Mouse (Mus musculus) heart, embryonic 12.5 days (tissue): ENCODE measurements at regions not wholly inside any gene's neighbourhood (a gene's known extent, or its start where the extent isn't known, plus 50 kb on each side); places are given as distances from the start of the nearest gene placed in this dataset.

Experiments
- ATAC-seq: fragments of 200-750 bp; cut with Nextera tagmentation; 2 replicates; pipeline ENCODE4 v1.8.0; 2017; ENCODE audit warnings: moderate TSS enrichment, moderate library complexity; ENCODE audit not compliant: insufficient number of reproducible peaks, low FRiP score
- H3K27ac ChIP-seq: fragments of 300-500 bp; sonication (generic); 2 replicates; pipeline ENCODE4 v1.5.1; 2016; ENCODE audit warnings: mild to moderate bottlenecking, moderate library complexity; ENCODE audit not compliant: poor library complexity, severe bottlenecking
- H3K27me3 ChIP-seq: fragments of 300-500 bp; sonication (generic); replicated peaks from 2 replicates; pipeline ENCODE4 v1.6.1; 2016; ENCODE audit warnings: mild to moderate bottlenecking, moderate library complexity
- H3K36me3 ChIP-seq: fragments of 300-500 bp; sonication (generic); 2 replicates; pipeline ENCODE4 v1.6.1; 2016; ENCODE audit warnings: mild to moderate bottlenecking, moderate library complexity
- H3K4me1 ChIP-seq: fragments of 300-500 bp; sonication (generic); replicated peaks from 2 replicates; pipeline ENCODE4 v1.6.1; 2016; ENCODE audit warnings: mild to moderate bottlenecking
- H3K4me2 ChIP-seq: fragments of 300-500 bp; sonication (generic); 2 replicates; pipeline ENCODE4 v1.6.1; 2016; ENCODE audit warnings: mild to moderate bottlenecking, moderate library complexity
- H3K4me3 ChIP-seq: fragments of 300-500 bp; sonication (generic); 2 replicates; pipeline ENCODE4 v1.5.1; 2016; ENCODE audit warnings: mild to moderate bottlenecking
- H3K9ac ChIP-seq: fragments of 300-500 bp; sonication (generic); 2 replicates; pipeline ENCODE4 v1.6.1; 2016; ENCODE audit warnings: mild to moderate bottlenecking, moderate library complexity
- H3K9me3 ChIP-seq: fragments of 300-500 bp; sonication (generic); replicated peaks from 2 replicates; pipeline ENCODE4 v1.6.1; 2016; ENCODE audit warnings: mild to moderate bottlenecking, moderate library complexity
- whole genome bisulfite sequencing: fragments of 180-500 bp; shearing (Covaris S2); methylation state at CpG from one replicate; pipeline ENCODE4 v1.1.7; 2016; 5-methylcytosine and 5-hydroxymethylcytosine counted together

DNA sequence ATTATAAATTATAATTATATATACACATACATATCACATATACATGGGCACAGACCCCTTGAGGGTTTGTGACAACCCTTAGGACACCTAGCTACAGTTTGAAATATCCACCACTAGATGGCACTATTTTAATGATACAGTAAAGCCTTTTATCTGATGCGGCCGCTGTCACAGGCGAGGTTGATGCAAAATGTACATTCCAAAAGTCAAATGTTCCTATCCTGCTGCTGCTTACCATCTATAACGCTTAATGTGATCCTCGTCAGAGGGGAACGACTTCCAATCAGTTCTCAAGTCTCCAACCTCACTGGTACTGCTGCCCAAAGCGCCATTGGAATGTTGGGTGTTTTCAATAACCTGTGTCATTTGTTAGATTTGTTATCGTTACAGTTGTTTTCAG lies 92.9 kb downstream of the Barhl2 start:
- H3K9ac ChIP-seq, result no peak overlapping the region
- no peaks in the 10 kb centered on the region for H3K36me3 ChIP-seq
- ATAC-seq, result no peak
- WGBS, result 42% methylated on average over 8 of the region's 8 CpGs
- H3K4me3 ChIP-seq, result no peak overlapping the region
- H3K4me1 ChIP-seq, result no peaks in the 10 kb centered on the region
- no peak overlapping the region for H3K4me2 ChIP-seq
- no peaks in the 10 kb centered on the region; the same call in 1 of the 2 replicates for H3K9me3 ChIP-seq
- H3K27ac ChIP-seq, result no peak overlapping the region
- H3K27me3 ChIP-seq, result 0 out of 2 replicates have a peak, but pooled peaks cover 3% of the 10 kb centered on the region

DNA sequence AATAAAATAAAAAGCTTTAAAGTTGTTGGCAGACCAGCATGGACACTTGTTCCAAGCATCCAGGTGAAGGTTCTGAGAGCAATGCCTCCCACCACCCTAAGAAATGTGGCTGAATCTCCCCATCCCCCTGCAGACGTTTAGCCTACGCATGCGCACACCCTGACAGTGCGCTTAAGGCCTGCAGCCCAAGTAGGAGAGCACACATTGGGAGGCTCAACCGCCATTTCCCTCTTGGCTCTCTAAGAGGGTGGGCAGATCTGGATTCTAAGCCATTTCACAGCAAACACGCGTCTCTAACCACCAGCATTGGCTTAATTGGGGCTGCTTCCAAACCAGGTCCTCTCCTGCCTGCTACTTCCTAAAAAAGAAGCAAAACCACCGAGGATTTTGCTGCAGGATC lies 106.6 kb downstream of the Barhl2 start:
- Histone ChIP-seq H3K36me3 (no peaks in the 10 kb centered on the region), H3K9me3 (no peaks in the 10 kb centered on the region), H3K9ac (no peak overlapping the region), H3K27ac (no peak overlapping the region), H3K4me3 (no peak overlapping the region), H3K4me1 (no peaks in the 10 kb centered on the region), H3K4me2 (no peak overlapping the region), H3K27me3 (no peaks in the 10 kb centered on the region)
- ATAC-seq, result no peak
- 81% methylated on average over 8 of the region's 8 CpGs for WGBS

DNA sequence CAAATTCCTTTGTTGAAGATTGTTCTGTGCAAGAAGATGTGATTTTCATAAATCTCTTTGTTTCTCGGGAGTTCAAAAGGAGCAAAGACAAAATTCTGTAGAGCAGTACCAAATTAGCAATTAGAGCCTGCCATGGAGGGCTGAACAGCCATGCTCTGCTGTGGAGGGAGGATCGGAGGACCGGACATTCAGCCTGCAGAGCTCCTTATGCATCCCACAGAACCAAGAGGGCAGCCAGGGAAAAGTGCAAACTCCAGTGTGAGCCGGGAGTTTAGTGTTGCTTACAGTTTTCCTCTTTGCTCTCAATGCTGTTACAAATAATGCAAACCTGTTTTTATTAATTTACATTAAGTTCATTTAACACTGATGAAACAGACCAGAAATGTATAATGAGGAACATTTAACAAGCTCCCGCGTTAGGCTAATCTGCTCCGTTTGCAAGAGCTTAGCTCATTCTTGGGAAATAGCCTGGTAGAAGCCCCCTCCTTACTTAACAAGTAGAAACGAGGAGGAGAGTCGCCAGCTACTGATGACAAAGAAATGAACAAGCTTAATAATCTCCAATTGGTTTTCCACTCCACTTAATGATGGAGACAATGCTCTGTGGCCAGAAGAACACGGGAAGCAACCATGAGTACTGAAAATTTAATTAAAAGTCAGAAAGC lies 108.0 kb downstream of the Barhl2 start:
- H3K9ac ChIP-seq, result no peak overlapping the region
- no peaks in the 10 kb centered on the region for H3K9me3 ChIP-seq
- H3K36me3 ChIP-seq, result no peaks in the 10 kb centered on the region
- no peak overlapping the region for H3K27ac ChIP-seq
- peaks cover 1% of the 10 kb centered on the region; the same call in 1 of the 2 replicates for H3K27me3 ChIP-seq
- no peak overlapping the region for H3K4me2 ChIP-seq
- H3K4me3 ChIP-seq, result no peak overlapping the region
- no peaks in the 10 kb centered on the region for H3K4me1 ChIP-seq
- WGBS, result 57% methylated on average over 10 of the region's 10 CpGs
- no peak for ATAC-seq

- H3K27ac ChIP-seq, result no peak overlapping the region
- H3K4me2 ChIP-seq, result peak overlapping the region; percentile 41
- no peak overlapping the region for H3K9ac ChIP-seq
- H3K4me3 ChIP-seq, result no peak overlapping the region
- no peaks in the 10 kb centered on the region for H3K9me3 ChIP-seq
- H3K4me1 ChIP-seq, result peaks cover 7% of the 10 kb centered on the region; the same call in 1 of the 2 replicates
- no peak for ATAC-seq
- 5% methylated on average over 8 of the region's 8 CpGs for WGBS
- peaks cover 18% of the 10 kb centered on the region for H3K27me3 ChIP-seq
- H3K36me3 ChIP-seq, result no peaks in the 10 kb centered on the region
Observed at GRCm38 (mm10) chr5:106344308-106344707, 113.7 kb downstream of the Barhl2 start.

- ATAC-seq, result no peak
- WGBS, result 24% methylated on average over 6 of the region's 6 CpGs
- Histone ChIP-seq H3K27ac (no peak overlapping the region), H3K4me3 (no peak overlapping the region), H3K9me3 (no peaks in the 10 kb centered on the region), H3K36me3 (no peaks in the 10 kb centered on the region), H3K4me1 (peaks cover 7% of the 10 kb centered on the region; the same call in 1 of the 2 replicates), H3K27me3 (peaks cover 18% of the 10 kb centered on the region), H3K4me2 (peak overlapping the region; percentile 41; the same call in 1 of the 2 replicates), H3K9ac (no peak overlapping the region)
Observed at GRCm38 (mm10) chr5:106343601-106344000, 114.4 kb downstream of the Barhl2 start.

- H3K9ac ChIP-seq, result no peak overlapping the region
- H3K4me1 ChIP-seq, result peaks cover 7% of the 10 kb centered on the region; the same call in 1 of the 2 replicates
- no peaks in the 10 kb centered on the region for H3K36me3 ChIP-seq
- H3K4me2 ChIP-seq, result no peak overlapping the region
- WGBS, result 62% methylated on average over 12 of the region's 12 CpGs
- H3K27ac ChIP-seq, result no peak overlapping the region
- no peak overlapping the region for H3K4me3 ChIP-seq
- H3K9me3 ChIP-seq, result no peaks in the 10 kb centered on the region
- no peak for ATAC-seq
- H3K27me3 ChIP-seq, result peaks cover 18% of the 10 kb centered on the region
Observed at GRCm38 (mm10) chr5:106341361-106341760, 116.6 kb downstream of the Barhl2 start.

DNA sequence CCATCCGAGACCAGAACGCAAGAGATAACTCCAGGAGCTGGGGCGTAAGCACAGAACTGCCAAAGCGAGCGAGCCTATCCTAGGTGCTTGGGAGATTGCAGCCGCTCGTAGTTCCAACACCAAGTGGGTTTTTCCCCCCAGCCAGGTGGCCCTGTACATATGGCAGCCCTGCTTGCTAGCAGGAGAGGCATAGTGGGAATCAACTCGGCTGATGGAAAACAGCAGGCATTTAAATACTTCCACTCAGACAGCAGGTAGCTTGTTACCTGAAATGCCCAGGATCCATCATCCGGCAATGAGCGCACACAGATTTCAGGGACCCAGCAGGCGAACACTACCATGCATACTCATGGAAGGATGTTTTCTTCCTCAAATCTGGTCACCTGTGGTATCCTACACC lies 122.3 kb downstream of the Barhl2 start:
- no peaks in the 10 kb centered on the region for H3K4me1 ChIP-seq
- H3K9ac ChIP-seq, result no peak overlapping the region
- no peaks in the 10 kb centered on the region for H3K9me3 ChIP-seq
- 77% methylated on average over 11 of the region's 11 CpGs for WGBS
- peaks cover under 1% of the 10 kb centered on the region; the same call in 1 of the 2 replicates for H3K27me3 ChIP-seq
- H3K36me3 ChIP-seq, result no peaks in the 10 kb centered on the region
- no peak overlapping the region for H3K4me2 ChIP-seq
- H3K4me3 ChIP-seq, result no peak overlapping the region
- no peak overlapping the region for H3K27ac ChIP-seq
- ATAC-seq, result no peak

- Histone ChIP-seq H3K27ac (no peak overlapping the region), H3K27me3 (peaks cover 3% of the 10 kb centered on the region; the same call in 1 of the 2 replicates), H3K4me2 (no peak overlapping the region), H3K4me1 (no peaks in the 10 kb centered on the region; the same call in 1 of the 2 replicates), H3K36me3 (no peaks in the 10 kb centered on the region), H3K9me3 (no peaks in the 10 kb centered on the region), H3K9ac (no peak overlapping the region), H3K4me3 (no peak overlapping the region)
- WGBS, result 73% methylated on average over 9 of the region's 9 CpGs
- no peak for ATAC-seq
Observed at GRCm38 (mm10) chr5:106327592-106328150, 130.3 kb downstream of the Barhl2 start.

DNA sequence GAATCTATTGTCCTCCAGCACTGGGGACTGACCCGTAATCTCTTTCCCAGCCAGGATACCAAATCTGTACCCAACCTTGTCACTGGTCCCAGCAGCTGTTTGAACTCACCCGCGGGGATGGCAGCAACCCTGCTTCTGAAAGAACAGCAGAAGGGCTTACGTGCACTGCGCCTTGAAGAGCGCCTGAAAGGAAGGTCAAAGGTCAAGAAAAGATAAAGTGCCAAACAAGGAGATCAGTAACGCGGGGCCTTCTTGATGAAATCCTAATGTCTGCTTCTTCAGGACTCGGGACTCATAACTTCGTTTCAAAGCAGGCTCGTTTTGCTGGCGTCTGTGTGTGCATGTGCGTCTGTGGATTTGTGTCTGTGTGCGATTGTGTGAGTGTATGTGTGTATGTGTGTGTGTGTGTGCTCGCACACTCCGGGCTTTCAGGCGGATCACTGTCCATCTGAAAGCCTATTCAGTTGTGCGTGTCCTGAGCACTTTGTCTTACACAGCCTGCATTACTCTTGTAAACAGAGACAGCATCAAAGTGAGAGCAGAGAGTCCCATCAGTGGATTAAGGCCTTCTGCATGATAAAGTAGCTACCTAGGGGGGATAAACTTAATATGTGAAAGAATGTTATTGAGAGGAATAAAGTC lies 135.3 kb downstream of the Barhl2 start:
- Histone ChIP-seq H3K9me3 (no peaks in the 10 kb centered on the region), H3K27me3 (no peaks in the 10 kb centered on the region), H3K36me3 (no peaks in the 10 kb centered on the region), H3K4me3 (no peak overlapping the region), H3K4me1 (no peaks in the 10 kb centered on the region; the same call in 1 of the 2 replicates), H3K4me2 (0 out of 2 replicates have a peak overlapping the region, but pooled peaks have one; percentile 6), H3K27ac (no peak overlapping the region), H3K9ac (no peak overlapping the region)
- ATAC-seq, result no peak
- WGBS, result 28% methylated on average over 18 of the region's 18 CpGs

DNA sequence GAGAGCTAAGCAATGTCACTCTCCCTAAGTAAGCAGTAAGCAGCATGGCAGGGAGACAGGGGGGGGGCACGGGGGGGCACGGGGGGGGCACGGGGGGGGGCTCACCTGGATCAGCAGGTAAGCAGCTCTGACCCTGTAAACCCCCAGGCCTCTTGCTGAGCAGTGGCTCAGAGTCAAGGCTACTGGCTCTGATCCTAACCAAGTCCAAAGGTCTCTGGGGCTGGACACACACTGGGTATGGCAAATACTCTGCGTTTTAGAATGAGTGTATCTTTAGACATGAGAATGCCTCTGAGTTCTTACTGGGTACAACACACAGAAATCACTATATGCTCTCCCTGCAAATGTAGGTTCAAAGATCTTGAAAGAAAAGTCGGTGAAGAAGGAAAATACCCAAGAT lies 136.5 kb downstream of the Barhl2 start:
- Histone ChIP-seq H3K9me3 (no peaks in the 10 kb centered on the region), H3K9ac (no peak overlapping the region), H3K27me3 (no peaks in the 10 kb centered on the region), H3K27ac (no peak overlapping the region), H3K36me3 (no peaks in the 10 kb centered on the region), H3K4me3 (no peak overlapping the region), H3K4me2 (no peak overlapping the region), H3K4me1 (no peaks in the 10 kb centered on the region; the same call in 1 of the 2 replicates)
- no peak for ATAC-seq
- 67% methylated on average over 2 of the region's 5 CpGs for WGBS

- Histone ChIP-seq H3K27me3 (no peaks in the 10 kb centered on the region), H3K9ac (no peak overlapping the region), H3K27ac (no peak overlapping the region), H3K4me1 (no peaks in the 10 kb centered on the region; the same call in 1 of the 2 replicates), H3K36me3 (no peaks in the 10 kb centered on the region), H3K4me3 (no peak overlapping the region), H3K4me2 (no peak overlapping the region), H3K9me3 (no peaks in the 10 kb centered on the region)
- 64% methylated on average over 3 of the region's 3 CpGs for WGBS
- ATAC-seq, result no peak
Observed at GRCm38 (mm10) chr5:106321023-106321422, 136.9 kb downstream of the Barhl2 start.
